Mouse (Mus musculus) midbrain, embryonic 16.5 days (tissue): ENCODE measurements at regions not wholly inside any gene's neighbourhood (a gene's known extent, or its start where the extent isn't known, plus 50 kb on each side); places are given as distances from the start of the nearest gene placed in this dataset.

Experiments
- ATAC-seq: fragments of 200-750 bp; cut with Nextera tagmentation; 2 replicates; pipeline ENCODE4 v1.8.0; 2017; ENCODE audit warnings: moderate TSS enrichment
- H3K27ac ChIP-seq: fragments of 300-500 bp; sonication (generic); 2 replicates; pipeline ENCODE4 v1.5.1; 2014; ENCODE audit warnings: mild to moderate bottlenecking, low read length, mixed read lengths
- H3K27me3 ChIP-seq: fragments of 300-500 bp; sonication (generic); 2 replicates; pipeline ENCODE4 v1.6.1; 2014; ENCODE audit warnings: low read depth, low read length, mixed read lengths; ENCODE audit not compliant: control insufficient read depth, insufficient read depth
- H3K36me3 ChIP-seq: fragments of 300-500 bp; sonication (generic); 2 replicates; pipeline ENCODE4 v1.6.1; 2014; ENCODE audit warnings: mild to moderate bottlenecking, low read length, moderate library complexity, mixed read lengths; ENCODE audit not compliant: control insufficient read depth, insufficient read depth
- H3K4me1 ChIP-seq: fragments of 300-500 bp; sonication (generic); 2 replicates; pipeline ENCODE4 v1.6.1; 2014; ENCODE audit warnings: mild to moderate bottlenecking, low read length, mixed read lengths; ENCODE audit not compliant: control insufficient read depth, insufficient read depth
- H3K4me2 ChIP-seq: fragments of 300-500 bp; sonication (generic); 2 replicates; pipeline ENCODE4 v1.6.1; 2014; ENCODE audit warnings: mild to moderate bottlenecking, low read length, mixed read lengths
- H3K4me3 ChIP-seq: fragments of 300-500 bp; sonication (generic); 2 replicates; pipeline ENCODE4 v1.5.1; 2014; ENCODE audit warnings: low read depth, mild to moderate bottlenecking, low read length, moderate library complexity, mixed read lengths
- H3K9ac ChIP-seq: fragments of 300-500 bp; sonication (generic); 2 replicates; pipeline ENCODE4 v1.6.1; 2014; ENCODE audit warnings: low read depth, low read length, mixed read lengths
- H3K9me3 ChIP-seq: fragments of 300-500 bp; sonication (generic); replicated peaks from 2 replicates; pipeline ENCODE4 v1.6.1; 2014; ENCODE audit warnings: mild to moderate bottlenecking, low read length, mixed read lengths; ENCODE audit not compliant: control insufficient read depth, poor library complexity, severe bottlenecking
- WGBS: fragments of 180-500 bp; shearing (Covaris S2); extraction: QIAGEN DNeasy Blood & Tissue Kit; methylation state at CpG from one replicate; pipeline ENCODE4 v1.1.7; 2014; 5-methylcytosine and 5-hydroxymethylcytosine counted together

DNA sequence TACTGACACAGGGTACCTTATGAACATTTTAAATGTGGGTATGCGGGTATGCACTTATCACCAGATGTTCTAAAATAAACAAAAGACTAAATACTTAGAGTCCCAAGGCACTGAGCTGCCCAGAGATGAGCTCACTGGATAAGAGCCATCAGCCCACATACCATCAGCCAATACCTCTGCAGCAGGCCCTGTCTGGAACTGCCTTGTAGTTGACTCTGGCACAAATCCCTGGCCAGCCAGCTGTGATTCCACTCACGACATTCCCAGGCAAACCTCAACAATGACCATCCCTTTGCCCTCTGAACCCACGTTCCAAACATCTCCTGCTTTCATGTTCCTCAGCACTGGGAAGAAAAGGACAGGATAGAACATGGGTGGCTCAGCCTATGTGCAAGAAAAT is 73.7 kb downstream of the Mrpl39 start:
- no peak overlapping the region for H3K9ac ChIP-seq
- ATAC-seq: no peak
- H3K9me3 ChIP-seq: no peaks in the 10 kb centered on the region
- no peak overlapping the region for H3K4me3 ChIP-seq
- no peaks in the 10 kb centered on the region for H3K27me3 ChIP-seq
- no peaks in the 10 kb centered on the region for H3K4me1 ChIP-seq
- H3K27ac ChIP-seq: no peak overlapping the region
- no peaks in the 10 kb centered on the region for H3K36me3 ChIP-seq
- WGBS: 67% methylated on average over 3 of the region's 3 CpGs
- H3K4me2 ChIP-seq: no peak overlapping the region

DNA sequence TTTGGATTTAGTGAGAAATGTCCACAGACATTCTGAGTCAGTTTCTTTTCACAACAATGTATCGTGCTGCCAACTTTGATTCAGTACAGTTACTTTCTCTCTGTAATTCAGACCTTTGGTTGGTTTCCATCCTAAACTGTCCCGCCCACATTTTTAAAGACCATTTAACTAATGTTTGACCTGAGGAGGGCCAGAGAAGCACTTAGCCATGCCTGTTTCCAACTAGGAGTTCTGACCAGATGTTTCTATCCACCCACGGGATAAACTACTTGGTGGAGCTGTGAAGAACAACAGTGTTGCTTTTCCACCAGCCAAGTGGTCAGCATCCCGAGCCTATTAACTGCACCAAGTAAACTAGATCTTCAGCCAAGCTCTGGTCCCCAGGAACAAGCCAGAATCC is 72.0 kb downstream of the Mrpl39 start:
- H3K9me3 ChIP-seq: no peaks in the 10 kb centered on the region
- H3K4me1 ChIP-seq: no peaks in the 10 kb centered on the region
- H3K4me3 ChIP-seq: no peak overlapping the region
- H3K9ac ChIP-seq: no peak overlapping the region
- WGBS: 88% methylated on average over 4 of the region's 4 CpGs
- no peak overlapping the region for H3K27ac ChIP-seq
- no peaks in the 10 kb centered on the region for H3K36me3 ChIP-seq
- no peaks in the 10 kb centered on the region for H3K27me3 ChIP-seq
- no peak overlapping the region for H3K4me2 ChIP-seq
- no peak for ATAC-seq
